Mouse (Mus musculus): Measurements from ENCODE around the gene Slc22a22.

GRCm38 (mm10) chr15:57276411-57276810 lies 201.0 kb downstream of the Slc22a22 start:
- TF ChIP-seq POLR2AphosphoS5 (IDR thresholded peaks at IDR 0.05; ENCODE audit: borderline replicate concordance, low read depth, low read length) (no peak), HCFC1 (IDR thresholded peaks at IDR 0.05; ENCODE audit: low read depth, low read length) (no peak), MAZ (IDR thresholded peaks at IDR 0.05; ENCODE audit: low read depth, low read length) (no peak), ZC3H11A (IDR thresholded peaks at IDR 0.05; ENCODE audit: low read depth, low read length) (no peak)
